Mouse (Mus musculus) heart, postnatal 14 days (tissue): Measurements from ENCODE around the gene Foxj3. TPM values are rescaled to one million over a fixed set of nuclear protein-coding genes. Genes with fewer than 3 reads are reported as not detected.
"Not testable (repeated sequence)": the region's sequence is repeated elsewhere in the genome, so short reads cannot be mapped to it uniquely, and the experiment has no call there.

ENCODE experiments used
- DNase-seq, 2 experiments: peaks; one replicate each; pipeline ENCODE4 v3.0.0; 2021 to 2022
- intact Hi-C: fragments of 180-260 bp; cut with DNase I; formaldehyde crosslinking; loops from one replicate; pipeline ENCODE4 v1.15.1; 2025
- long read RNA-seq, 2 experiments: library from polyadenylated mRNA; stranded (forward); transcript quantifications; one replicate each; pipeline ENCODE4 v2.0.0; 2021
- total RNA-seq, 2 experiments: library from RNA; stranded (reverse); gene quantifications; 2 replicates each; pipeline ENCODE4 v1.2.3; 2021

The Foxj3 gene
- 10 to 100 TPM; 26.5 to 32.7 TPM for total RNA-seq
- long read RNA-seq, experiment 1, full-length matches to known transcripts, result 3 of 7 reads
- long read RNA-seq, experiment 1, partial matches to known transcripts, result 0 of 7 reads
- long read RNA-seq, experiment 1, other reads (novel, unspliced or antisense), result 4 of 7 reads
- long read RNA-seq, experiment 2, full-length matches to known transcripts, result 3 of 4 reads
- long read RNA-seq, experiment 2, partial matches to known transcripts, result 0 of 4 reads
- long read RNA-seq, experiment 2, other reads (novel, unspliced or antisense), result 1 of 4 reads

- DNase-seq, result not testable (repeated sequence)
- intact Hi-C loops, result loop anchor here (5.0 to 10.0 kb wide), 4 partner anchors 76 to 242 kb away; partner anchors contain the start of genes Ppcs, Ybx1 and Zmynd12
Measured at GRCm38 (mm10) chr4:119536615-119537014, at the start of gene Foxj3. Gene Foxj3 (plus strand): TSS chr4:119537004.

DNA sequence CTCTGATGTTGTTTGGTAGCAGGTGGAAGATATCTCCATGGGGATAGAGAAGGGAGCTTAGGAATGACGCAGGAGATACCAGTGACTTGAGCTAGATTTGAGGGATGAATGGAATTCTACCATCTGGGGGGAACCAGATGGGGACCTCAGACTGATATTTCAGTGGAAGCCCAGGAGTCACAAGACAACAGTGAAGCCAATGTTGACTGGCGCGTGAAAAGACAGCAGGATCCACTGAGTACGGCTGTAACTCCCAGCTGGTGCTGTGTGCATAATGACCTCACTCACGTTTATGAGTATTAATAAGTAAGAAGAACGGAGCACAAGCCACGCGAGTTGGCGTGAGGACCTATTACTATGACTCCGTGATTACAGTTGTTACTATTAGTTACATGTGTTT, 47.1 kb upstream of the Foxj3 start:
- intact Hi-C loops, result no loop called here
- DNase-seq, result no peak

GRCm38 (mm10) chr4:119490806-119491205, 46.0 kb upstream of the Foxj3 start:
- intact Hi-C loops, result no loop called here
- peak in 1 of 2 experiments; percentile 30 for DNase-seq

DNA sequence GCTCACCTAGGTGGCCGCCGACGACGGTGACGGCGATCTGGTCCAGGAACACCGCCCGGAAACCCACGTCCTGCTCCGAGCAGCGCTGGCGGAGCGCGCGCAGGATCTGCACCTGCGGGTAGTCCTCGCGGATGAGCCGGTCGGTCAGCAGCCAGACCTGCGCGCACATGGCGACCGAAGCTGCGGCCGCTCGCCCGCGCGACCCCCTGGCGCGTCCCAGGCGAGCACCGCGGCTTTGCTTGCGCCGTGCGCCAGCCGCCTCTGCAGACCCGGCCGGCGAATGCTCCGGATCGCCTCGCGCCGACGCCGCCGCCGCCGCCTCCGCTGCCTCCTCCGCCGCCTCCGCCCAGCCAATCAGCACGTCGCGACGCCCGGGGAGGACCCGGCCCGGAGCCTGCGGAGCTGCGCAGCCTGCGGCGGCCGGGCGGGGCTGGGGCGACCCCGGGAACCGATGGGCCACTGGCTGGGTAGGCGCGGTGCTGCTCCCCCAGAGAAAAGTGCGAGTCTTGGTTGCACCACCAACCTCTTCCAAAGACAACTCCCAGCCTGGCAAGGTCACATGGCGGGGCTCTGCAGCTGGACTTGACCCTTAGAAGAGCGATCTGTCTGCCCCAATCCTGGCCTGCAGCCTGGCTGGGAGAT, 44.4 kb upstream of the Foxj3 start, which contains the start of gene Rimkla:
TSS of gene Rimkla (minus strand) at position 338 of the 642 bp plus-strand sequence.
- peak; percentile 68 to 77 for DNase-seq
- intact Hi-C loops, result no loop called here

DNA sequence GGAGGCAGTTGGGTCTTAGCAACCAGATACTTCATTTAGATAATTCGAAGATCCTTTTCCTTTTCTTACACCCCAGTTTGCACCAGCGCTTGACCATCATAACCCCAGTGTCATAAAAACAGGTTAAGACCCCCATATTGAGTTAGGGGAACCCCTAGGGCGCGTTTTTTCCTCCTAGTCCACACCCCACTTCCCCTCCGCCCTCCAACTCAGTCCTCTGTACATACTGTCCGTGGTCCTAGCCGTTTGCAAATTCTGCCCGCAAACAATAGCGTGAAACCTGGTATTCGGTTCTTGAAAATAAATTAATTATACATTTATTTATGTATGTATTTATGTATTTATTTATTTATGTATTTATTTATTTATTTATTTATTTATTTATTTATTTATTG, 43.9 kb upstream of the Foxj3 start:
- DNase-seq, result no peak
- intact Hi-C loops, result no loop called here

GRCm38 (mm10) chr4:119498319-119498848, 38.4 kb upstream of the Foxj3 start:
- DNase-seq, result no peak
- intact Hi-C loops, result no loop called here

- DNase-seq, result no peak
- intact Hi-C loops, result loop anchor here (5.0 kb wide), 1 partner anchor 49 kb away; no protein-coding TSS in a partner anchor
Measured at GRCm38 (mm10) chr4:119511591-119511990, 25.2 kb upstream of the Foxj3 start.

GRCm38 (mm10) chr4:119512731-119513141, 24.1 kb upstream of the Foxj3 start:
- intact Hi-C loops, result loop anchor here (5.0 kb wide), 1 partner anchor 50 kb away; no protein-coding TSS in a partner anchor
- DNase-seq, result peak; percentile 5 to 13

DNA sequence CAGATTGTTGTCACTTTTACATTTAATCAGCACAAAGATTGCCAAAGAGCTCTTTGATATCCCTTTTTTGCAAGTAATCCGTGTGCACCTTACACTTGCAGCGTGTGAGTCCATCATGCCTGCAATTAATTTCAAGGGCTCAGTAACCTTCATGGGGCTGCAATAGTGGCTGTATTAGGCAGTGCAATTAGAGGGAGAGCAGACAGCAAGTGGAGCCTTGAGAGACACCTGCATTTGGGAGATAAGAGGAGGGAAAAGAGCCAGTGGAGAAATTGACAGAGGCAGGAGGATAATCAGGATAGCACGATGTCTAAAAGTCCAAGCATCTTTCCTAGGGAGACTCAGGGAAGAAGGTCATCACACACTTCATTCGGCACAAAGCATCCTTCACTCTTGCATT, 13.2 kb upstream of the Foxj3 start:
- no peak for DNase-seq
- intact Hi-C loops, result no loop called here

DNA sequence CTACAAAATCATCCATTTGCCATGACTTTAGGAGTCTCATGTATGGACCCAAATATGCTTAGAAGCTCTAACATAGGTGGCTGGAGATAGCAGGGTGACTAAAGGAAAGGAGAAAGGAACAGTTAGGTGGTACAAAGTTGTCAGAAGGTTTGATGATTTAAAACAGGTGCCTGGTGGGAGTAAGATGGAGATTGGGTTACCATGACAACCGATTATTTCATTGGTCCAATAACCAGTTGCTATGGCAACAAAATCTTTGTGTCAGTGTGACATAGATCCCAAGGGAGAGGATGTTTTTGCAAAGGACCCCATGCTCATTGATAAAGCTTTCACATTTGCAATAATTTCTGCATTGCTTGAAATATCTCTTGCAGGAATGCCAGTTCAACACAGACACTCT, 12.8 kb upstream of the Foxj3 start:
- DNase-seq, result no peak
- intact Hi-C loops, result no loop called here

GRCm38 (mm10) chr4:119524466-119524865, 12.3 kb upstream of the Foxj3 start:
- no peak for DNase-seq
- intact Hi-C loops, result no loop called here

DNA sequence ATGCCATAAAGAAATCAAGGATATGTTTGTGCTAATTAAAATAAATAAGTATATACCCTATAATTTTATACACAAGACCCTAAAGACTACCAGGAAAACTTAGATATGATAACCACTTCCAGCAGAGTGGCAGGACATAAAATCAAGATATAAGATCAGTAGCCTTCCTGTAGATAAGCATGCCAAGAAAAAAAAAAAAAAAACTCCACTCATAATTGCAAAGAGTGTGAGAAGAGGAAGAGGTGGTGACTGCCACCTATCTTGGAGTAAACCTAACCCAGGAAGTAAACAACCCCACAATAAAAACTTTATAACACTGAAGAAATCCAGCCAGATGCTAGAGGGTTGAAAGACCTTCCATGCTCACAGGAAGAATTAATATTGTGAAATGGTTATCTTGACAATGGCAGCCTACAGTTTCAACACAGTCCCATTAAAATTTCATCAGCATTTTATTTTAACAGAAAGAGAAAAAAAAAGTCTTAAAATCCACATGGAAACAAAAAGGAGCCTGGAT, 10.4 kb upstream of the Foxj3 start:
- no peak for DNase-seq
- intact Hi-C loops, result no loop called here

GRCm38 (mm10) chr4:119531813-119532212, 5.0 kb upstream of the Foxj3 start:
- intact Hi-C loops, result loop anchor here (5.0 to 10.0 kb wide), 3 partner anchors 100 to 290 kb away; partner anchors contain the start of gene Ybx1
- DNase-seq, result no peak

DNA sequence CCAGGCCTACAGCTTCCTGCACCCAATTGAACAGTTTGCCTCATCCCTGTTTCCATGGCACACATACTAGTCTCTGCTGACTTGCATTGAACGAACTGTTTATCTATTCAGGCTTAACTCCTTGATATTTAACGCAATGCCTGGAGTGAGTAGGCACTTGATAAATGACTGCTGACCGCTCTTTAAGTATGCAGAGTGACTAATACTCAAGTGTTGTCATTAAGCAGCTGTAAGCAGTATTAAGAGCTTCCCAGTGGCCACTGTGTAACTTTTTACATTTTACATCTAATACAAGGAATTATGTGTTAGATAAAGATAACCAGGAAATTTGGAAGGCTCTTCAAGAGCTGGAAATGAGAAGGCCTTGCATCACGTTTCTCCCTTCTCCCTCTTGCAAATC, 1.7 kb upstream of the Foxj3 start:
- intact Hi-C loops, result loop anchor here (5.0 to 10.0 kb wide), 4 partner anchors 77 to 240 kb away; partner anchors contain the start of genes Ppcs, Ybx1 and Zmynd12
- DNase-seq, result no peak

- intact Hi-C loops, result loop anchor here (5.0 to 10.0 kb wide), 4 partner anchors 75 to 243 kb away; partner anchors contain the start of genes Ppcs, Ybx1 and Zmynd12
- no peak for DNase-seq
Measured at GRCm38 (mm10) chr4:119537436-119537835, 632 bp downstream of the Foxj3 start.

- intact Hi-C loops, result loop anchor here (5.0 to 10.0 kb wide), 4 partner anchors 73 to 244 kb away; partner anchors contain the start of genes Ppcs, Ybx1 and Zmynd12
- DNase-seq, result peak; percentile 97
Measured at GRCm38 (mm10) chr4:119539031-119539824, 2.4 kb downstream of the Foxj3 start, which contains the start of gene Frg2f1. Gene Frg2f1 (minus strand): TSS chr4:119539529.

- DNase-seq, result peak in 1 of 2 experiments; percentile 70
- intact Hi-C loops, result loop anchor here (5.0 to 10.0 kb wide), 4 partner anchors 72 to 245 kb away; partner anchors contain the start of genes Ppcs, Ybx1 and Zmynd12
Measured at GRCm38 (mm10) chr4:119539836-119540532, 3.2 kb downstream of the Foxj3 start.

GRCm38 (mm10) chr4:119540533-119540890, 3.7 kb downstream of the Foxj3 start:
- intact Hi-C loops, result no loop called here
- no peak for DNase-seq

DNA sequence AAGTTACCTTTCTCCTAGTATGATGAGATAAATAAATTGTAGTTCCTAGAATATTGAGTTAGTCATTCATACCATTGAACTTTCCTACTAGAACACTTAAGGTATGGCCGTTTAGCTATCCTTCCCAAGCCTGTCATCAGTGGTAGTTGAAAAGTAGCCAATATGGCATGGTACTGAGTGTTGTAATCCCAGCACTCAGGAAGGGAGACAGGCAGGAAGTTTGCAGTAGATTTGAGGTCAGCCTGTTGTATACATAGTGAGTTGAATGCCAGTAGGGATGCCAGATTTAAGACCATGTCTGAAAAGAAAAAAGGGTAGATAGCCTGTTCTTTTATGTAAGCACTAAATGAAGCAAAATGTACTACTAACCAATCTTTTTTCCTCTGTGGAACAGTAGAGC, 14.1 kb downstream of the Foxj3 start:
- no peak for DNase-seq
- intact Hi-C loops, result no loop called here
